Mouse (Mus musculus): ENCODE measurements at regions not wholly inside any gene's neighbourhood (a gene's known extent, or its start where the extent isn't known, plus 50 kb on each side); places are given as distances from the start of the nearest gene placed in this dataset.

DNA sequence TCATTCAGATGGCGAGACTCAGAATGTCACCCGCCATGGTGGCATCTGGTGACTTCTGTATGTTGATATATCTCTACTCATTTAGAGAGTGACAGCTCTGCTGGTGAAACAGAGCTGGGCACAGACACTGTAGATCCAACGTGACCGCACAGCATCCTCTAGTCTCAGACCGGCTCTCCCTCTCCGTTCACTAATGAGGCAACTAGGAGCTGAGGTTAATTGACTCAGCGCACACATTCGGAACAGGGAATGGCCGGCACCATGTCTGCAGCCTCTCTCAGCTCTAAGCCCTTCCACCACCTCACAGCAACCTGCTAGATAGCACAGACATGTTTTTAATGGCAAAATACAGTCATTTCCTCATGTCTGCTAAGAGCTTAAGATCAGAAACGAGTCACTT lies 268.9 kb upstream of the Pabpc6 start:
- DNase-seq: no peak
- Histone ChIP-seq H3K36me3 (replicated peaks; ENCODE audit: insufficient read depth, low read length) (no peaks in the 10 kb centered on the region), H3K4me3 (ENCODE audit: low read depth, low read length) (no peak overlapping the region), H3K4me1 (ENCODE audit: insufficient read depth) (no peaks in the 10 kb centered on the region), H3K9ac (replicated peaks) (no peak overlapping the region), H3K4me2 (ENCODE audit: low read depth, low read length) (no peak overlapping the region), H3K9me3 (ENCODE audit: low read length) (no peaks in the 10 kb centered on the region), H3K27me3 (ENCODE audit: insufficient read depth, low read length) (no peaks in the 10 kb centered on the region), H3K27ac (ENCODE audit: low read depth) (no peak overlapping the region)
- no peak for ATAC-seq
- 81% methylated on average over 10 of the region's 10 CpGs for WGBS (ENCODE audit: insufficient replicate concordance)
- TF ChIP-seq CTCF (IDR thresholded peaks at IDR 0.05; ENCODE audit: low read depth): no peak
- no peak for TF ChIP-seq EP300 (IDR thresholded peaks at IDR 0.05; ENCODE audit: low read depth)

DNA sequence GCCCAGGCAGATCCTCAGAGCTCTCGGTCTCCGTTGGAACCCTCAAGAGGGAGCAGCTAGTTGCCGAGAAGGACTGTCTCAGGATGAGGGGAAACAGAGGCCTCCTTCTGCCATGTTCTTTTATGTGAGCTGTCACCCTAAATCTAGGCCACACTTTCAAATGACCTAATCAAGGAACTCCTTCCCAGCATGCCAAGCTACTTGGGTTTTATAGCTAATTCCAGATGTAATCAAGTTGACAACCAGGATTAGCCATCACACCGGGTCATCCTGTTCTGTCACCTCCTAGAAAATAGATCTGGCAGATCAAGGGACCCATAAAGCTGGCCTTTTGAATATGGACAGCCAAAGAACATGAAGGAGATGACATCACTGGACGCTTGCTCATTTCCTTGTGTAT lies 267.7 kb upstream of the Pabpc6 start:
- Histone ChIP-seq H3K27ac (ENCODE audit: low read depth) (no peak overlapping the region), H3K9ac (replicated peaks) (no peak overlapping the region), H3K4me3 (ENCODE audit: low read depth, low read length) (no peak overlapping the region), H3K9me3 (ENCODE audit: low read length) (no peaks in the 10 kb centered on the region), H3K27me3 (ENCODE audit: insufficient read depth, low read length) (no peaks in the 10 kb centered on the region), H3K4me1 (ENCODE audit: insufficient read depth) (no peaks in the 10 kb centered on the region), H3K4me2 (ENCODE audit: low read depth, low read length) (no peak overlapping the region), H3K36me3 (replicated peaks; ENCODE audit: insufficient read depth, low read length) (no peaks in the 10 kb centered on the region)
- DNase-seq (no peak), ATAC-seq (no peak)
- 72% methylated on average over 5 of the region's 5 CpGs for WGBS (ENCODE audit: insufficient replicate concordance)
- TF ChIP-seq EP300 (IDR thresholded peaks at IDR 0.05; ENCODE audit: low read depth) (no peak), CTCF (IDR thresholded peaks at IDR 0.05; ENCODE audit: low read depth) (no peak)

- TF ChIP-seq EP300 (IDR thresholded peaks at IDR 0.05; ENCODE audit: low read depth): no peak
- no peak for TF ChIP-seq CTCF (IDR thresholded peaks at IDR 0.05; ENCODE audit: low read depth)
- H3K4me1 ChIP-seq (ENCODE audit: insufficient read depth): no peaks in the 10 kb centered on the region
- H3K4me2 ChIP-seq (ENCODE audit: low read depth, low read length): no peak overlapping the region
- H3K4me3 ChIP-seq (ENCODE audit: low read depth, low read length): no peak overlapping the region
- H3K27ac ChIP-seq (ENCODE audit: low read depth): no peak overlapping the region
- WGBS (ENCODE audit: insufficient replicate concordance): 82% methylated on average over 8 of the region's 8 CpGs
- DNase-seq (no peak), ATAC-seq (no peak)
- H3K9me3 ChIP-seq (ENCODE audit: low read length): no peaks in the 10 kb centered on the region
- H3K27me3 ChIP-seq (ENCODE audit: insufficient read depth, low read length): no peaks in the 10 kb centered on the region
- no peaks in the 10 kb centered on the region for H3K36me3 ChIP-seq (replicated peaks; ENCODE audit: insufficient read depth, low read length)
- H3K9ac ChIP-seq (replicated peaks): no peak overlapping the region
These were observed 262.7 kb upstream of the Pabpc6 start for GRCm38 (mm10) chr17:9932186-9932585.

GRCm38 (mm10) chr17:9931526-9931925 lies 262.0 kb upstream of the Pabpc6 start:
- no peak for ATAC-seq
- 78% methylated on average over 6 of the region's 6 CpGs for WGBS (ENCODE audit: insufficient replicate concordance)
- no peak for TF ChIP-seq CTCF (IDR thresholded peaks at IDR 0.05; ENCODE audit: low read depth)
- TF ChIP-seq EP300 (IDR thresholded peaks at IDR 0.05; ENCODE audit: low read depth): no peak

GRCm38 (mm10) chr17:9929448-9930088 lies 260.1 kb upstream of the Pabpc6 start:
- 82% methylated on average over 8 of the region's 8 CpGs for WGBS (ENCODE audit: insufficient replicate concordance)
- Histone ChIP-seq H3K9ac (replicated peaks) (no peak overlapping the region), H3K27me3 (ENCODE audit: insufficient read depth, low read length) (no peaks in the 10 kb centered on the region), H3K4me1 (ENCODE audit: insufficient read depth) (no peaks in the 10 kb centered on the region), H3K36me3 (replicated peaks; ENCODE audit: insufficient read depth, low read length) (no peaks in the 10 kb centered on the region), H3K4me2 (ENCODE audit: low read depth, low read length) (no peak overlapping the region), H3K4me3 (ENCODE audit: low read depth, low read length) (no peak overlapping the region), H3K9me3 (ENCODE audit: low read length) (no peaks in the 10 kb centered on the region), H3K27ac (ENCODE audit: low read depth) (no peak overlapping the region)
- no peak for TF ChIP-seq EP300 (IDR thresholded peaks at IDR 0.05; ENCODE audit: low read depth)
- no peak for TF ChIP-seq CTCF (IDR thresholded peaks at IDR 0.05; ENCODE audit: low read depth)
- no peak for DNase-seq
- ATAC-seq: no peak

More at GRCm38 (mm10) chr17:9931526-9931925, 262.0 kb upstream of the Pabpc6 start:
- Histone ChIP-seq H3K4me3 (ENCODE audit: low read depth, low read length) (no peak overlapping the region), H3K9me3 (ENCODE audit: low read length) (no peaks in the 10 kb centered on the region), H3K36me3 (replicated peaks; ENCODE audit: insufficient read depth, low read length) (no peaks in the 10 kb centered on the region), H3K4me1 (ENCODE audit: insufficient read depth) (no peaks in the 10 kb centered on the region), H3K27ac (ENCODE audit: low read depth) (no peak overlapping the region), H3K9ac (replicated peaks) (no peak overlapping the region), H3K27me3 (ENCODE audit: insufficient read depth, low read length) (no peaks in the 10 kb centered on the region), H3K4me2 (ENCODE audit: low read depth, low read length) (no peak overlapping the region)
- DNase-seq: no peak

DNA sequence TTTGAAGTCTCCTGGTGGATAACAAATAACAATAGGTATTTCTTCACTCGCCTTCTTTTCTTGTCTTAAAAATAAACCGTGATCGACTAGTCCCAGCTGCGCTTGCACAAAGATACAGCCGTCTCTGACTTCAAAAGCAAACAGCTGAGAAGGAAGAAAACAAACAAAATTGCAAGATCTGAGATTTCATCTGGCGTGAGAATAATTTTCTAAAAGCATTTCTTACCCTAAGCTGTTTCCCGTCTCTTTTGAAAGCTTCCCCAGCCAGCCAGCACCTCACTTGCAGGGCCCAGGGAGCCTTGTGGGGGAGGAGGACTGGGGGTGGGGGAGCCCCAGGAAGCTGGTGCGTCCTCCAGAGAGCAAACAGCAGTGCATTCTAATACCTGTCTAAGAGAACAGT lies 258.2 kb upstream of the Pabpc6 start:
- no peaks in the 10 kb centered on the region for H3K4me1 ChIP-seq (ENCODE audit: insufficient read depth)
- no peak for DNase-seq
- H3K4me2 ChIP-seq (ENCODE audit: low read depth, low read length): no peak overlapping the region
- H3K9ac ChIP-seq (replicated peaks): no peak overlapping the region
- H3K27me3 ChIP-seq (ENCODE audit: insufficient read depth, low read length): no peaks in the 10 kb centered on the region
- no peaks in the 10 kb centered on the region for H3K36me3 ChIP-seq (replicated peaks; ENCODE audit: insufficient read depth, low read length)
- no peak for ATAC-seq
- H3K27ac ChIP-seq (ENCODE audit: low read depth): no peak overlapping the region
- H3K4me3 ChIP-seq (ENCODE audit: low read depth, low read length): no peak overlapping the region
- 62% methylated on average over 8 of the region's 8 CpGs for WGBS (ENCODE audit: insufficient replicate concordance)
- H3K9me3 ChIP-seq (ENCODE audit: low read length): no peaks in the 10 kb centered on the region
- no peak for TF ChIP-seq EP300 (IDR thresholded peaks at IDR 0.05; ENCODE audit: low read depth)
- no peak for TF ChIP-seq CTCF (IDR thresholded peaks at IDR 0.05; ENCODE audit: low read depth)

DNA sequence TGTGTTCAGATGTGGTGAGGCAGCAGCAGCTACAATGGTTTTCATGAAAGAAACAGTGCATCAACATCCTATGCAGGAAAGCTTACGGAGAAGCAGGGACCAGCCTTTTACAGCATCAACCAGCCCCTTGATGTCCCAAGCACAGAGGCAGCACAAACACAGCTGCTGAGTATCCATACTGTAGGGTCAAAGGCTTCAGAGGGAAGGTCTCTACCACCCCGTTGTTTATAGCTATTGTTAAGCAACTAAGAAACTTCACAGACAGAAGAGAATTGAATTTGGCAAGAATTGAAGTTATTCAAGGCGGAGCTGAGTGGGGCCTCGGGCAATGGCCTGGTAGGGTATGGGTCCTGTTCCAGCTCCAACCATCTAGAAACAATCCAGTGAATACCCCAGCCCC lies 256.8 kb upstream of the Pabpc6 start:
- no peak overlapping the region for H3K4me2 ChIP-seq (ENCODE audit: low read depth, low read length)
- ATAC-seq (no peak), DNase-seq (no peak)
- TF ChIP-seq EP300 (IDR thresholded peaks at IDR 0.05; ENCODE audit: low read depth) (no peak), CTCF (IDR thresholded peaks at IDR 0.05; ENCODE audit: low read depth) (no peak)
- H3K27ac ChIP-seq (ENCODE audit: low read depth): no peak overlapping the region
- no peaks in the 10 kb centered on the region for H3K27me3 ChIP-seq (ENCODE audit: insufficient read depth, low read length)
- no peak overlapping the region for H3K9ac ChIP-seq (replicated peaks)
- H3K36me3 ChIP-seq (replicated peaks; ENCODE audit: insufficient read depth, low read length): no peaks in the 10 kb centered on the region
- H3K9me3 ChIP-seq (ENCODE audit: low read length): no peaks in the 10 kb centered on the region
- no peaks in the 10 kb centered on the region for H3K4me1 ChIP-seq (ENCODE audit: insufficient read depth)
- H3K4me3 ChIP-seq (ENCODE audit: low read depth, low read length): no peak overlapping the region
- WGBS (ENCODE audit: insufficient replicate concordance): 68% methylated on average over 4 of the region's 4 CpGs
